Mouse (Mus musculus): ENCODE results near the gene Slc30a5.

GRCm38 (mm10) chr13:100879806-100880205 is 46.6 kb upstream of the Slc30a5 start:
- TF ChIP-seq CTCF (IDR thresholded peaks at IDR 0.05; ENCODE audit: low read depth) (no peak), EP300 (IDR thresholded peaks at IDR 0.05; ENCODE audit: low read depth) (no peak)
